Mouse (Mus musculus) embryo, embryonic 11 days (tissue): ENCODE results near the gene Myo5c.
"Not testable (repeated sequence)": the region's sequence is repeated elsewhere in the genome, so short reads cannot be mapped to it uniquely, and the experiment has no call there.

Experiments used
- DNase-seq: peaks from one replicate; pipeline ENCODE4 v3.0.0-alpha.2; 2015

Myo5c gene

GRCm38 (mm10) chr9:75244527-75244926 is 12.7 kb downstream of the Myo5c start:
- no peak for DNase-seq

DNA sequence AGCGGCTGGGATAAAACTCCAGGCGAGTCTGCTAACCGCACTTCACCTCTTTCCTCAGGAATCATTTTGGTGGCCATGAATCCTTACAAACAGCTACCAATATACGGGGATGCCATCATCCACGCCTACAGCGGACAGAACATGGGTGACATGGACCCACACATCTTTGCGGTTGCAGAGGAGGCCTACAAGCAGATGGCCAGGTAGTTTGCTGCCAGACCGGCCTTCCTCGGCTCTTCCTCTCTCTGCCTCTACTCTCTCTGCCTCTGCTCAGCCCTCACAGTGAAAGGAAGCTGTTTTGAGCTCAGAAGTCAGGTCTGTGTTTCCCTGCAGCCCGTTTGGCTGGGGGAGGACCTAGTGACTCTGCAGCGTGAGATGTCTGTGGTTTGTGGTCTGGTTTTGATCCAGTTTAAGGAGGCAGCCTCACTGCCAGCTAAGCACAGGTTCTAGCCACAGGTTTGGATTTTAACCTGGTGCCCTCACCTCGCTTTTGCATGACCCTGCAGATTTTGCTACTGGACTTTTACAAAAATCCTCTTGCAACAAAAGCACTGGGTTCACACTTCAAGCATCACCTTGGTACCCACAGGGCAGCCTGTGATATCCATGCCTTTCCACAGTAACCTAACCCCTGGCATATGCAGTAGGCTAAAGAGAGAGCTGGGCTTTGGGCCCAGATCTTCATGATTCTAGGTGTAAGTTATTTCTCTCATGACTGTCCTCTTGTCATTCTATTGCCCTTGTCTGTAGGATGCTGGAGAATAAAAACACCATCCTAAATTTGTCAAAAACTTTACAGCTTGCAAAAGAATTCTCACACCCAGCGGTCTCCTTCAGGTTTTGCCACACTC is 14.5 kb downstream of the Myo5c start:
- DNase-seq = no peak

- DNase-seq = no peak
These were observed 16.1 kb downstream of the Myo5c start for GRCm38 (mm10) chr9:75247870-75248269.

DNA sequence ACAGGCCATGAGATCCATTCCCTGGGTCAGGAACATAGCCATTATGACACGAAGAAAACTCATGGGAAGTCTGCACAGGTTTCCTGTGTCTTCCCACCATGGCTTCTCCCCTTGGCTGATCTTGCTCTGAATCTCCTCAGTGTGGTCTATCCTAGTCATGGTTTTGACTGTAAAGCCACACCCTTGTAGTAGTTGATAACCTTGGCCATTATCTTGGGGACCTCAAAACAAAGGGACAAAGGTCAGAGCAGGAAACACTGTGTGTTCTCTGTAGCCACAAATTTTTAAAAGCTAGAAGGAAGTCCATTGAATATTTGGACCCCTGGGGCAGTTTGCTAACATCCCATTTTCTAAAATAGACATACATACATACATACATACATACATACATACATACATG is 16.5 kb downstream of the Myo5c start:
- no peak for DNase-seq

DNA sequence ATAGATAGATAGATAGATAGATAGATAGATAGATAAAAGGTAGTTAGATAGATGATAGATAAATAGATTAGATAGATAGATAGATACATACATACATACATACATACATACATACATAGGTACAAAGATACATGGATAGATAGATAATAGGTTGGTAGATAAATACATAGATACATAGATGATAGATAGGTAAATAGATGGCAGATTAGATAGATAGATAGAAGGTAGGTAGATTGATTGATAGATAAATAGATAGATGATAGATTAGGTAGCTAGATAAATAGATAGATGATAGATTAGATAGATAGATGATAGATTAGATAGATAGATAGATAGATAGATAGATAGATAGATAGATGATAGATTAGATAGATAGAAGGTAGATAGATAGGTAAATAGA is 17.1 kb downstream of the Myo5c start:
- DNase-seq = no peak

- DNase-seq = not testable (repeated sequence)
These were observed 21.3 kb downstream of the Myo5c start for GRCm38 (mm10) chr9:75253158-75253557.

DNA sequence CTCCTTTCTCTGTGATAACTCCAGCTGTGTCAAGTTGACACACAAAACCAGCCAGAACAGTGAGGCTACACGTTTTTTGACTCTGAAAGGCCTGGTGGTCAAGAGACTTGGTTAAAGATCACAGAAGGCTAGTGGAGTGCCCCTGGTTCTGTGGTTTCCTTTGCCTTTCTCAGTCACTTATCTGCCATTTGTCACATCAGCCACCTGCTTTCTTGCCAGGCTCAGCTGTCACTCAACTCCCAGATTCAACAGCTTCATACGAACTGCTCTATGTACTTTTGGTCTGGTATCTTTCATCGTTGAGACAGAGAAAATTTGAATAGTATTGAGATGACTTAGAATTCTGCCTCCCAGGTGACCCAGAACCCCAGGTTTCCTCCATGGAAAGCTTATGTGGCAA is 21.9 kb downstream of the Myo5c start:
- DNase-seq = no peak

DNA sequence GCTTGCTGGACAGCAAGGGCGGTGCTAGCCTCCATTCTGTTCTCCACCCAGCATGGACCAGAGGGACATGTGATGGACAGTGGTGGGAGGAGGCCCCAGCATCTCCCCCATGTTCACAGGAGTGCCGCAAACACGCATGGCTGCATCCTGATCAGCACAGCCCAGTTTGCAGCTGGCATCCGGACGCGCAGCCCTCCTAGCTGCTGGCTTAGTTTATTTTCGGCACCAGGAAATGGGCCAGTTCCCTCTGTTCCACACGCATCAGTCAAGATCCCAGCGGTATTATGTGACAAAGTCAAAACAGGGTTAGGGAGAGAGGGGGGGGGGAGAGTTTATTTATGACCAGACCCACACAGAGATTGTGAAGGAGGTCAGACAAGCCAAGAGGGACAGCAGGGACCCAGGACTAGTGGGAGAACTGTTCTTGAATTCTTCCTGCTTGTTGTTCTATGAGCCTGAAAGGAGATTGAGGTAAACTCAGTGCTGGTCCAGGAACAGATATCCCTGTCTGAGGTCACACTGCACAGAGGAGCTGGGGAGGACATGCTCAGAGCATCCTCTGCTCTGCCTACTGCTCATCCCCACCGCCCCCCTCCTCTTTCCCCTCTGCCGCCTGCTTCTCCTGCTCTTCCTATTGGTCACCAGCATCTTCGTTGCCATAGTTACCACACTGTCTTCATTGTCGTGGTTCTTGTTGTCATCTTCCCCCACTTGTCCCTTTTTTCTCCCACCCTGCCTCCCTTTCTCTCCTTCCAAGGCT is 22.6 kb downstream of the Myo5c start:
- DNase-seq = peak; percentile 44

GRCm38 (mm10) chr9:75255820-75256545 is 24.2 kb downstream of the Myo5c start:
- no peak for DNase-seq

DNA sequence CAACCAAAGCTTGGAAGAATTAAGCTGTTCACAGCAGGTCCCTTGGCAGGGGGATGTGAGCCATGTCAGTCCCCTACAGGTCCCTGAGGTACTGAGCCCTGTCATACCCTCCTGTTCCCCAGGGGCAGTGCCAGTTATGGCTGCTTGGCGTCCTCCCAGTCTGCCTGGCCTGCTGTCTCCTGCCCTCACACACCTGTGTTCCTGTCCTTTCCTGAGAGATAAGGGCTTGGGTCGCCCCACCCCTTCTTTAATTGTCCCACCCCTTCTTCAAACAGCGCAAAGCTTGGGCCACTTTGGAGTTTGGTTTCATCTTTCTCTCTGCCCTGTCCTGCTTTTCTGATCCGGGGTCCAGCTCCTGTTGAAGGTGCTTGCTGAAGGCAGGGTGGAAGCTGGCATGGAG is 27.0 kb downstream of the Myo5c start:
- no peak for DNase-seq

DNA sequence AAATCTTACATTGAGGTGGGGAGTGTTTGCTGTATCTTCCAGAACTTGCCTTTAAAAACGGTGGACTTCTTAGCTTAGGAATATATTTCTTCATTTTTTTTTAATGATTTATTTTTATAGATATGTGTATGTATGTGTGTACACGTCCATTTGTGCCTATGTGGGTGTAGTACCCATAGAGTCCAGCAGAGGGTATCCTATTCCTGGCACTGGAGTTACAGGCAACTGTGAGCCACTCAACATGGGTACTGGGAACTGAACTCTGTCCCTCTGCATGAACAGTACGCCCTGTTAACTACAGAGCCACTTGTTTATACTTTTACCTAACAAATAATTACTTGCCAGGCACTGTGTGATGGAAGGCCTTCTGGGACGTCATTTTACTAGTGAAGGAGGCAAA is 27.8 kb downstream of the Myo5c start:
- DNase-seq = no peak

DNA sequence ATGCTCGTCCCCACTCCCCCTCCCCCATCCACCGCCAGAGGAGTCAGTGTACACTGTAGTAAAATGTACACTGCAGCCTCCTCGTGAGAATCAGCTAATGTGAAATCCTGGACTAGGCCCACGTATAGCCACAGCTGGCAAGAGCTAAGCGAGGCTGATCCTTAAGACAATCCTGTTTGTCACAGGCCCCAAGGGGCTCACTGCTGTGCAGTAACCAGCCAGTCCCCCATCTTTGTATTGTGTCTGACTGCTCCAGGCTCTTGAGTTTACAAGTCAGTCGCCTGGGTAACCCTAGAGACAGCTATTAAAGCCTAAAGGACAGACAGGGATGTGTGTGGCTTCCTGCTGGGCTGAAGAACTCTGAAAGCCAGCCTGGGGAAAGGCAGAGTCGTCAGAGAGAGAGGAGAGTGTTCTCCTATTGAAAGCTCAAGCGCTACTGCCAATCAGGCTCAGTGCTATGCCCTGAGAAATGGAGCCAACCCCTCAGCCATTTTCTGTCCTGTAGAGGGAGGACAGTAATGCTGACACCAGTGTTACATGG is 29.6 kb downstream of the Myo5c start:
- DNase-seq = peak; percentile 72

GRCm38 (mm10) chr9:75262235-75262826 is 30.5 kb downstream of the Myo5c start:
- DNase-seq = peak; percentile 36

DNA sequence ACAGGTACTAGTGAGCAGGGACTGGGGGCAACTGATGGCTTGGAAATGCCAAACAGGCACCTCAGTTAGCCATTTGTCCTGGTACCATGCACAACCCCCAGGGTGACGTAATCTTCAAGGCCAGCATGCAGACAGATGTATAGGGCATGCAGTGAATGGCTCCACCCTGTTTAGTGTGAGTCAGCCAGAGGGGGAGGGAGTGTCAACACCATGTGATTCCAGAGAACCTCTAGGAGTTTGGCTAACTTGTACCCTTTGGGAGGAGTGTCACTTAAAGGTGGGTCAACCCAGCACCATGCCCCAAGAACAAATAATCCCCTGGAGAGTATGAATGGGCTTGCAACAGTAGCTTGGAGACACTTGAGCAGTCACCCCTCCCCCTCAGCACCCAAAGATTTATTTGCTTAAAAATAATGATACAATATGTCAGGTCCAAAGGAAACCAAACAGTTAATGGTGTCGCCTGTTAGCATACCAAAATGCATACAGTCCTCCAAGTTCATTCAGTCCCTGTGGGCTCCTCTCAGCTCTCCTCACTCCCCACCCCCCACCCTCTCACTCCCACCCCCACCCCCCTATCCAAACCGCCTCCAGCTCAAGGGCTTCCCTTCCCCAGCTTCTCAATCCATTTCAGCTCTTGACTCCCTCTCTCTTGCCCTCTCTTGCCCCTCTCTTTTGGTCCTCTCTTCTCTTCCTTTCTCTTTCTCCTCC is 32.3 kb downstream of the Myo5c start:
- no peak for DNase-seq

DNA sequence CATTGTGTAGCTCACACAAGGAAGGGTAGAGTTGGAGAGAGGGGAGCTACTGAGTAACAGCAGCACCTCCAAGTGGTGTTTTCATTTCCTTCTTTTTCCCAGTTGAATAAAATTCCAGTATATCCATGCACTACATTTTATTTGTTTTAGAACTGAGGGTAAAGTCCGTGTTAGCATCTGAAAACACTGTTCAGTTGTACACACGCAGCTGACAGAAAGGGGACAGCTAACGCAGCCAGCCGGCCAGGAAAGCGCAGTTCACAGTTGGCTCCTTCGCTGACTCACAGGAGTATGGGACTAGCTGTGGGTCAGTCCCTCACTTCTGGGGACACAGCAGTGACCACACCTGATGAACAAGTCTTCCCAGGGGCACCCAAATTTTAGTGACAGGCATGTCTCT is 35.3 kb downstream of the Myo5c start:
- DNase-seq = no peak

DNA sequence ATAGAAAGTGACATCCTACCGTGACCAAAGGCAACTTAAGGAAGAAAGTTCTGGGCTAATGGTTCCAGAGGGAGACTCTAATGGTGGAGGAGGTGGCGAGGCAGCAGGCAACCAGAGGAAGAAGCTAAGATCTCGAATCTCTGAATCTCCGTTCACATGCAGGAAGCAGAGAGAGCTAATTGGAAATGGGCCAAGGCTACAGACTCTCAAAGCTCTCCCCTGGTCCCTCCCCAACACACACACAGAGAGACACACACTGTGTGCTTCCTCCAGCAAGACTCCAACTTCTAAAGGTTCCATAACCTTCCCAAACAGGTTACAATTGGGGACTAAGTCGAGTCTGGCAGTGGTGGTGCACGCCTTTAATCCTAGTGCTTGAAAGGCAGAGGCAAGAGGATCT is 38.6 kb downstream of the Myo5c start:
- DNase-seq = no peak

GRCm38 (mm10) chr9:75271539-75271938 is 39.7 kb downstream of the Myo5c start:
- no peak for DNase-seq

- DNase-seq = no peak
These were observed 41.8 kb downstream of the Myo5c start for GRCm38 (mm10) chr9:75273646-75274045.

GRCm38 (mm10) chr9:75274486-75274885 is 42.7 kb downstream of the Myo5c start:
- DNase-seq = no peak

DNA sequence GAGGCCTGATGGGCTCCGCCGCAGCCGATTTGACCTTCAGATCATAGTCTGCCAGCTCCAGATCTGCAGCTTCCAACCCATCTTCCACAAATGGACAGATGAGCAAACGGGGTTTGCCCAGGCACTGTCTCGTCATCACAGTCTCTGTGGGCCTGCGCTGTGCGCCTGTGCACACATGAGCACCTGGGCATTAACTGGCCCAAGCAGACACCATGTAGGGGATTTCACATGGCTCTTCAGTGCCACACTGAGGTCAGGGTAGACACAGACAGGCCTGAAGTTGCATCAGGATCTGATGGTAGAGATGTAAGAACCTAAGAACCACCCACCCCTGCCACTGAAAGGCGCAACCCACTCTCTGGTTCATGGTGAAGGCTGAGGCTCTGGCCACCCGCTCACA is 43.2 kb downstream of the Myo5c start:
- no peak for DNase-seq

DNA sequence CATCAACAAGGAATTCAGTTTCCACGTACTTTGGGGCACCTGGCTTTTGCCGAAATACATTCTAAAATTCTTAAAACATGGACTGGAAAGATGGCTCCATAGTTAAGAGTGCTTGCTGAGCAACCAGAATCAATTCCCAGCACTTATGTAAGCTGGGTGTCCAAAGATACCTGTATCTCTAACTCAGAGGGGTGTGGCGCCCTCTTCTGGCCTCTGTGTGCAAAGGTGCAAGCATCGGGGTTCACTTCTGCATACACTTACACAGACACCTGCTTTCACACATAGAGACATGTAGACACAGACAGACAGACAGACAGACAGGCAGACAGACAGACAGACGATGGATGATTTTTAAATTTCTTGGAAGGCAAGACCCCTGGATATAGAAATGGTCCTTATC is 49.0 kb downstream of the Myo5c start:
- DNase-seq = peak; percentile 57

GRCm38 (mm10) chr9:75282179-75282578 is 50.4 kb downstream of the Myo5c start:
- DNase-seq = no peak
